Mouse (Mus musculus) embryonic facial prominence, embryonic 12.5 days (tissue): ENCODE measurements at regions not wholly inside any gene's neighbourhood (a gene's known extent, or its start where the extent isn't known, plus 50 kb on each side); places are given as distances from the start of the nearest gene placed in this dataset.

Experiments
- ATAC-seq: fragments of 200-750 bp; cut with Nextera tagmentation; 2 replicates; pipeline ENCODE4 v1.8.0; 2017; ENCODE audit not compliant: insufficient number of reproducible peaks, insufficient read depth, low FRiP score, low TSS enrichment
- H3K27ac ChIP-seq: fragments of 300-500 bp; sonication (generic); 2 replicates; pipeline ENCODE4 v1.5.1; 2016; ENCODE audit warnings: mild to moderate bottlenecking
- H3K27me3 ChIP-seq: fragments of 300-500 bp; sonication (generic); 2 replicates; pipeline ENCODE4 v1.6.1; 2016; ENCODE audit warnings: mild to moderate bottlenecking, moderate library complexity
- H3K36me3 ChIP-seq: fragments of 300-500 bp; sonication (generic); 2 replicates; pipeline ENCODE4 v1.6.1; 2016; ENCODE audit warnings: mild to moderate bottlenecking
- H3K4me1 ChIP-seq: fragments of 300-500 bp; sonication (generic); 2 replicates; pipeline ENCODE4 v1.6.1; 2016
- H3K4me2 ChIP-seq: fragments of 300-500 bp; sonication (generic); replicated peaks from 2 replicates; pipeline ENCODE4 v1.6.1; 2016; ENCODE audit warnings: mild to moderate bottlenecking, moderate library complexity
- H3K4me3 ChIP-seq: fragments of 300-500 bp; sonication (generic); 2 replicates; pipeline ENCODE4 v1.5.1; 2016; ENCODE audit warnings: mild to moderate bottlenecking
- H3K9ac ChIP-seq: fragments of 300-500 bp; sonication (generic); 2 replicates; pipeline ENCODE4 v1.6.1; 2016; ENCODE audit warnings: mild to moderate bottlenecking, moderate library complexity
- H3K9me3 ChIP-seq: fragments of 300-500 bp; sonication (generic); 2 replicates; pipeline ENCODE4 v1.6.1; 2016; ENCODE audit warnings: mild to moderate bottlenecking, moderate library complexity
- WGBS: fragments of 180-500 bp; shearing (Covaris S2); methylation state at CpG from one replicate; pipeline ENCODE4 v1.1.7; 2016; 5-methylcytosine and 5-hydroxymethylcytosine counted together

GRCm38 (mm10) chr2:137924576-137924975 is 331.8 kb upstream of the Btbd3 start:
- Histone ChIP-seq H3K9ac (no peak overlapping the region), H3K36me3 (no peaks in the 10 kb centered on the region), H3K27ac (no peak overlapping the region), H3K4me1 (no peaks in the 10 kb centered on the region), H3K27me3 (no peaks in the 10 kb centered on the region), H3K9me3 (no peaks in the 10 kb centered on the region), H3K4me2 (no peak overlapping the region), H3K4me3 (no peak overlapping the region)
- ATAC-seq: no peak
- WGBS: 35% methylated on average over 2 of the region's 2 CpGs

DNA sequence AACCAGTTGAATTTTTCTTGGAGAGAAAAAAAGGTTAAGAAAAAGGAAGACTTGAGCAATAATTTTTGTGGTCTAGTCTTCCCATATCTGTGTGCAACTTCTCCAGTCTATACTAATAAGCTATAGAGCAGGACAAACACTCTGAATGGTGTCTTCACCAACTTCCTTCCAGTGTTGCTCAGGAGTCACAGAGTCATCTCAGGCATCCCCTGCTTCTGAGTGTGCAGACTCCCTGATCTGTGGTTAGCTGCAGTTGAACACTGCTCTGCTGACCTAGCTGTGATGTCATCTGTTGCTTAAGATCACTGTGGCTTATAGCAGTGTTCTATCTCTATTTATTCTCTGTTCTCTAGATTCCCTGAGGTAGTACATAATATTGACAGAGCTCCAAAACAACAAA is 357.9 kb upstream of the Btbd3 start:
- H3K36me3 ChIP-seq: no peaks in the 10 kb centered on the region
- no peak overlapping the region for H3K9ac ChIP-seq
- H3K4me3 ChIP-seq: no peak overlapping the region
- H3K27me3 ChIP-seq: no peaks in the 10 kb centered on the region
- H3K27ac ChIP-seq: no peak overlapping the region
- H3K4me2 ChIP-seq: no peak overlapping the region
- no peaks in the 10 kb centered on the region for H3K4me1 ChIP-seq
- H3K9me3 ChIP-seq: no peaks in the 10 kb centered on the region
- ATAC-seq: no peak

GRCm38 (mm10) chr2:137880211-137881031 is 375.9 kb upstream of the Btbd3 start:
- Histone ChIP-seq H3K9me3 (no peaks in the 10 kb centered on the region), H3K4me3 (no peak overlapping the region), H3K27me3 (no peaks in the 10 kb centered on the region), H3K4me2 (no peak overlapping the region), H3K36me3 (no peaks in the 10 kb centered on the region), H3K9ac (no peak overlapping the region), H3K27ac (no peak overlapping the region), H3K4me1 (no peaks in the 10 kb centered on the region)
- WGBS: 85% methylated on average over 7 of the region's 7 CpGs
- ATAC-seq: no peak

DNA sequence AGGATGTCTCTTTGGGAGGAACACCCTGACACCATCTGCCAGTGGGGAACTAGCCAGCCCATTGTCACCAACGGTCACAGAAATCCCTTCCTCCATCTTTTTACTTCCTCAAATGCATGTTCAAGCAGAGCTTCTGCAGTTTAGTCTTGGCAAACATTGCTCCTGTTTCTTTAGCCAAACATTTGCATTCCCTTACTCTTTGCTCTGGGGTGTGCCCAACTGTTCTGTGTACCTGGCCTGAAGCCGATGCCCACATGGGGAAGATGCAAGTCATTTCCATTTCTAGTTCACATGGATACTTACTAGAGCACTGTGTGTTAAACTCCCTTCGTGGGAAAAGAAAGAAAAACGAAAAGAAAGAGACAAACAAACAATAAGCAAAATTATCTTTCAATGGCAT is 386.7 kb upstream of the Btbd3 start:
- Histone ChIP-seq H3K4me2 (no peak overlapping the region), H3K4me3 (no peak overlapping the region), H3K9ac (no peak overlapping the region), H3K27me3 (no peaks in the 10 kb centered on the region), H3K27ac (no peak overlapping the region), H3K36me3 (no peaks in the 10 kb centered on the region), H3K9me3 (no peaks in the 10 kb centered on the region), H3K4me1 (no peaks in the 10 kb centered on the region)
- WGBS: 77% methylated on average over 4 of the region's 4 CpGs
- ATAC-seq: no peak

DNA sequence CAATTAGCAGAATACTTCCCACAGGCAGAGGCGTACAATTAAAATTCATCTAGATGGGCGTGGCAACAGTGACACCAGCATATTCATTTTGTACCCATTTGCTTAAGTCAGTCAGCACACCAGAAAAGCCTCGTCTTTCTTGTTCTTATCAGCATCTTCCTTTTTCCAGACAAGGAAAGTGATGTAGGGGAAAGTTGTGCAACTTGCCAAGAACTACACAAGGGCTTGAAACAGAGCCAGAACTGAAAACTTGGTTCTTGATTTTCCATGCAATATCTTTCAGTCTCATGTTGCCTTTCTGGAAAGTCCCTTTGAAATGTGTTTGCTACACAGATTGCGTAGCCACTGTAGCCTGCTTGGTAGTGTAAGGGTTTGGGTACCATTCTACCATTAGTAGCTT is 401.9 kb upstream of the Btbd3 start:
- no peaks in the 10 kb centered on the region for H3K4me1 ChIP-seq
- no peak overlapping the region for H3K27ac ChIP-seq
- no peaks in the 10 kb centered on the region for H3K9me3 ChIP-seq
- H3K4me3 ChIP-seq: no peak overlapping the region
- ATAC-seq: no peak
- WGBS: 82% methylated on average over 4 of the region's 4 CpGs
- no peaks in the 10 kb centered on the region for H3K27me3 ChIP-seq
- no peak overlapping the region for H3K9ac ChIP-seq
- no peaks in the 10 kb centered on the region for H3K36me3 ChIP-seq
- no peak overlapping the region for H3K4me2 ChIP-seq

- no peaks in the 10 kb centered on the region for H3K36me3 ChIP-seq
- no peak overlapping the region for H3K27ac ChIP-seq
- no peaks in the 10 kb centered on the region for H3K9me3 ChIP-seq
- no peak overlapping the region for H3K4me3 ChIP-seq
- H3K27me3 ChIP-seq: no peaks in the 10 kb centered on the region
- H3K4me1 ChIP-seq: no peaks in the 10 kb centered on the region
- no peak overlapping the region for H3K9ac ChIP-seq
- no peak for ATAC-seq
- H3K4me2 ChIP-seq: no peak overlapping the region
- WGBS: 71% methylated on average over 10 of the region's 10 CpGs
Measured at GRCm38 (mm10) chr2:137853399-137854259, 402.7 kb upstream of the Btbd3 start.

DNA sequence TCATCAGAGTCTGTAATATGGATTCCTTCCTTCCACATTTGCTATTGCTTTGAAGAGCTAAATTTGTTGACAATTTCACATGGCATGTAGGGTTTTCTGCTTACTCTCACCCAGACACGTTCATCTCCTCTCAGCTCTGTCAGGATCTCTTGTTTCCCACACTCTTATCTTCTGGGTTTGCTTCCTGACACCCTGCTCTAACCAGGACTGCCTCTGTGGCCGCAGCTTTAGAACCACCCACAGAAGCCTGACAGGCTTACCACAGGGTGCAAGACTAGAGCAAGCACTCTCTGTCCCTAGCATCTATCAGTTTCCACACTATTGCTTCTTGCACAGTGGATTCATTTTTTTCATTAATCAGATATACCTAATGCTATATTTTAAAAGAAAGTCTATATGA is 408.5 kb upstream of the Btbd3 start:
- 56% methylated on average over 2 of the region's 2 CpGs for WGBS
- no peak overlapping the region for H3K9ac ChIP-seq
- no peaks in the 10 kb centered on the region for H3K4me1 ChIP-seq
- H3K27me3 ChIP-seq: no peaks in the 10 kb centered on the region
- H3K4me3 ChIP-seq: no peak overlapping the region
- no peaks in the 10 kb centered on the region for H3K36me3 ChIP-seq
- H3K9me3 ChIP-seq: no peaks in the 10 kb centered on the region
- no peak overlapping the region for H3K4me2 ChIP-seq
- no peak for ATAC-seq
- no peak overlapping the region for H3K27ac ChIP-seq

- Histone ChIP-seq H3K9ac (no peak overlapping the region), H3K9me3 (no peaks in the 10 kb centered on the region), H3K4me2 (no peak overlapping the region), H3K27me3 (no peaks in the 10 kb centered on the region), H3K4me3 (no peak overlapping the region), H3K27ac (no peak overlapping the region), H3K36me3 (no peaks in the 10 kb centered on the region), H3K4me1 (no peaks in the 10 kb centered on the region)
- no peak for ATAC-seq
- 70% methylated on average over 8 of the region's 8 CpGs for WGBS
Measured at GRCm38 (mm10) chr2:137827814-137828374, 428.5 kb upstream of the Btbd3 start.

DNA sequence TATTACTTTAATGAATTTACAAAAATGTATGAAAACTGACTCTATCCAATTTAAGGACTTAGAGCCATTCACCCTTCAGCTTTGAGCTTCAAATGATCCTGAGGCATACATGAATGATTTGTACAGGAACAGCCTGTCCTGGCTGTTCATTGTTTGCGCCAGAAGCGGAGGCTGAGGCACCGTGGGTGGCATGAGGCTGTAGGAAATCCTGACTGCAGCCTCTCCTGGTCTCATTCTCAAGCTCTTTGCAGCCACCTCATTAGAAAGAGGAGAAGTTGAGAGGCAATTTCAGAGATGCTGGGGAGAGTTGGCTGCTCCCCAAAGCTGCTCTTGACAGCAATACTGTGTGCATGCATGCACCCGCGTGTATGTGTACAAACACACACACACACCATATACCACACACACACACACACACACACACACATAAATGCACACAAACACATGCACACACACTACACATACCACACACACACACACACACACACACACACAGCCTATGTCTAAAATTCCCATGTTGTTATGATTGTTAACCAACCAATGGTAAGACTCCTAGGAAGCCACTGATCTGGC is 434.9 kb upstream of the Btbd3 start:
- ATAC-seq: no peak
- Histone ChIP-seq H3K36me3 (no peaks in the 10 kb centered on the region), H3K27me3 (no peaks in the 10 kb centered on the region), H3K27ac (no peak overlapping the region), H3K9ac (no peak overlapping the region), H3K4me3 (no peak overlapping the region), H3K4me2 (no peak overlapping the region), H3K9me3 (no peaks in the 10 kb centered on the region), H3K4me1 (no peaks in the 10 kb centered on the region)
- WGBS: 65% methylated on average over 5 of the region's 5 CpGs

GRCm38 (mm10) chr2:137814945-137815344 is 441.4 kb upstream of the Btbd3 start:
- no peaks in the 10 kb centered on the region for H3K4me1 ChIP-seq
- H3K4me2 ChIP-seq: no peak overlapping the region
- H3K4me3 ChIP-seq: no peak overlapping the region
- no peaks in the 10 kb centered on the region for H3K9me3 ChIP-seq
- H3K9ac ChIP-seq: no peak overlapping the region
- 93% methylated on average over 1 of the region's 1 CpGs for WGBS
- ATAC-seq: no peak
- no peaks in the 10 kb centered on the region for H3K36me3 ChIP-seq
- H3K27me3 ChIP-seq: no peaks in the 10 kb centered on the region
- no peak overlapping the region for H3K27ac ChIP-seq

DNA sequence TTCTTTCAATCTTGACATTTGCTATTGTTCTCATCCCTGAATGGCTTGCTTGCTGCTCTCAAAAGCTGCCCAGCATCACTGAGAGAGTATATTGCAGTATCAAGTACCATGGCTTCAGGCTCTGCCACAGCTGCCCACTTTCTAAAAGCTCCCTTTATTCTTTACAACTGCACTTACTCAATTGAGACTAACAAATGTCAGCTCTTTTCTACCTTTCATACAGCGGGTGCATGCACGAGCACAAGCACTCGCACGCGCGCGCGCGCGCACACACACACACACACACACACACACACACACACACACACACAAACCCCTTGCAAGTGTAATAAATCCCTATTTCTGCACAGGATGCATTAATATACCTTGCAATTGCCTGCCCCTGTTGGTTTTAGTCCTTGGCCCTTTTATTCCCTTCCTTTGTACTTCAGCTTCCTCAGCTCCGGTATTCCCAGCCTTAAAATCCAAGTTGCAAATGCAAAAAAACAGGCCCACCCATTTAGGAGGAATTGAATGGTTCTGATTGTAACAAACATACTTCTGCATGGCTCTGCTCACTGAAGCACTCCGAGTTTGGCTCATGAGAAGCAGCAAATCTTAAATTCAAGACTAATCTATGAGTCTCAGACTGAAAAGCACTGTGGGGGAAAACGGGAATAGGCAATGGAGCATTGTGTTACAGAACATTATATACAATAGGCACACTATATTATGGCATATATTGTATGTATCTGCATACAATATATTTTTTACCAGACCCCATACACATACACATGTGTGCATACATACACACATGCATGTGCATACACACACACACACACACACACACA is 447.7 kb upstream of the Btbd3 start:
- Histone ChIP-seq H3K4me3 (no peak overlapping the region), H3K27me3 (no peaks in the 10 kb centered on the region), H3K9me3 (no peaks in the 10 kb centered on the region), H3K4me1 (no peaks in the 10 kb centered on the region), H3K27ac (no peak overlapping the region), H3K4me2 (no peak overlapping the region), H3K9ac (no peak overlapping the region), H3K36me3 (no peaks in the 10 kb centered on the region)
- 73% methylated on average over 13 of the region's 13 CpGs for WGBS
- no peak for ATAC-seq
